Mouse (Mus musculus) gastrocnemius, postnatal 10 days (tissue): ENCODE measurements around the gene Nobox. TPM values are rescaled to one million over a fixed set of nuclear protein-coding genes. Genes with fewer than 3 reads are reported as not detected.
A peak's percentile ranks its signal among the peaks of the same experiment; 100 is the strongest.

ENCODE experiments used
- DNase-seq: peaks from one replicate; pipeline ENCODE4 v3.0.0; 2021; ENCODE audit warnings: mixed read lengths
- total RNA-seq, 2 experiments: library from RNA; stranded (reverse); gene quantifications; 2 replicates each; pipeline ENCODE4 v1.2.3; 2021

Gene Nobox
- total RNA-seq, 2 experiments from 2014 or later = not detected

- DNase-seq = no peak
Measured at GRCm38 (mm10) chr6:43272597-43272996, 36.8 kb downstream of the Nobox start.

GRCm38 (mm10) chr6:43266356-43266755, 43.0 kb downstream of the Nobox start:
- no peak for DNase-seq

GRCm38 (mm10) chr6:43265363-43266041, 43.9 kb downstream of the Nobox start, which contains the start of gene Arhgef5:
TSS of gene Arhgef5 (plus strand) at chr6:43265582.
- DNase-seq = peak; percentile 20

GRCm38 (mm10) chr6:43260756-43261155, 48.6 kb downstream of the Nobox start:
- no peak for DNase-seq

GRCm38 (mm10) chr6:43254193-43254926, 55.0 kb downstream of the Nobox start:
- no peak for DNase-seq

Other genes starting within 250 kb of the Nobox start
- gene Olfr441, start 203.2 kb downstream of the Nobox start, total RNA-seq = not detected
- not detected for gene Olfr237-ps1, start 163.0 kb downstream of the Nobox start, total RNA-seq
- not detected for gene Olfr437, start 146.3 kb downstream of the Nobox start, total RNA-seq
- not detected for gene Olfr13, start 137.4 kb downstream of the Nobox start, total RNA-seq
- not detected for gene Olfr435, start 112.4 kb downstream of the Nobox start, total RNA-seq
- not detected for gene Olfr434, start 96.5 kb downstream of the Nobox start, total RNA-seq
- not detected for gene Olfr47, start 78.0 kb downstream of the Nobox start, total RNA-seq
- 1 to 10 TPM; 5.5 to 9.3 TPM for gene Arhgef5, start 44.0 kb downstream of the Nobox start, total RNA-seq